Mouse (Mus musculus): ENCODE measurements around the gene Tbc1d2b. TPM values are rescaled to one million over a fixed set of nuclear protein-coding genes. Genes with fewer than 3 reads are reported as not detected.

Gene Tbc1d2b
- polyA plus RNA-seq, 1 experiment from 2014 or later, result 30.7 TPM

DNA sequence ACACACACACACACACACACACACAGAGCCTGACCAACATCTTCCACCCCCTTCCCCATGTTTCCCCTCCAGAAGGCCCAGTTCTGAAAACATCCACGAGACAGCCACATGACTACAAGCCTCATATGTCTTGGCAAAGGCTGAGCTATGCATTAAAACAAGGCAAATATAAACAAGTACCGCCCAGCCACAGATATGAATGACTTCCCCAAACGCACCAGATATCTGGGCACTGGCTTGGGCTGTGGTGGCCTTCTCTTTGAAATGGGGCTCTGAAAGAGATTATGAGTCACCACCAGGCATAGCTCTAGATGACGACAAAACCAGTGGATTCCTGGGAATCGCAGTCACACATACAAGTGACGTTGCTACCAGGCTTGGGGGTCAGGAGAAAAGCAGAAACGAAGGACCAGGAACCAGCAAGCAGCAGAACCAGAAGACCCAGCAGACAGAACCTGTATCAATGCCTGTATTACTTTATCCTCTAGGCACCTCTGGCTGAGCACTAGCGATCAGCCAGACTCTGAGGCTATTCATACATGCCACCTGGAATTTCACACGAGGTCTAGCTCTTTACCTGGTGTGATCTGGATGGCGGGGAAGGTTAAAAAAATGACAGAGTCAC is 35.2 kb downstream of the Tbc1d2b start:
- WGBS, result 55% methylated on average over 10 of the region's 10 CpGs
- 0 out of 2 replicates have a peak, but pooled peaks cover 5% of the 10 kb centered on the region for H3K4me1 ChIP-seq (ENCODE audit: insufficient read depth)
- H3K4me2 ChIP-seq, result no peak overlapping the region
- H3K27me3 ChIP-seq (ENCODE audit: insufficient read depth, low read length), result no peaks in the 10 kb centered on the region
- peak; percentile 56; the same call in 1 of the 2 replicates for ATAC-seq (ENCODE audit: insufficient read depth)
- no peak overlapping the region for H3K9ac ChIP-seq
- H3K4me3 ChIP-seq (ENCODE audit: low read depth, low read length), result no peak overlapping the region
- peak; percentile 57 for DNase-seq
- peaks cover 13% of the 10 kb centered on the region for H3K36me3 ChIP-seq (ENCODE audit: insufficient read depth)
- peak overlapping the region; percentile 12; the same call in 1 of the 2 replicates for H3K27ac ChIP-seq (ENCODE audit: low read depth)
- TF ChIP-seq CTCF (IDR thresholded peaks at IDR 0.05; ENCODE audit: low read depth), result no peak
- no peaks in the 10 kb centered on the region for H3K9me3 ChIP-seq (ENCODE audit: low read depth, low read length)

DNA sequence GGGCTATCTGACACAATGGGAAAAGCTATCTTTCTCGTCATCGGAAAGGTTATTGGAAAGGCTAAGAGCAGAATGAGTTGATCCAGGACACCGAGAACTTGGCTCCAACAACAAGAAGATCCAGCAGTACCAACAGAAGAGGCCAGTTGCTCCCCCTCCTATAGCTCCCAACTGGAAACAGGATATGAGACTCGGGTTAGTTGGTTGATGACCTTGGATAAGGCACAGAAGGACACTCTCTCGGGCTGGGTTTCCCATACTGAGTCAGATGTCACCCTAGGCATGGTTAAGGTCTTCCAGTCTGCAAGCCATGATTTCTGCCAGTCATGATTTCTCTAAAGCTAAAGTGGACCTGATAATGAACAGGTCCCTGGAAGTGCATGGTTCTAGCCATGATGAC is 35.8 kb downstream of the Tbc1d2b start:
- Histone ChIP-seq H3K4me1 (ENCODE audit: insufficient read depth) (0 out of 2 replicates have a peak, but pooled peaks cover 5% of the 10 kb centered on the region), H3K27ac (ENCODE audit: low read depth) (no peak overlapping the region), H3K4me2 (no peak overlapping the region), H3K4me3 (ENCODE audit: low read depth, low read length) (no peak overlapping the region), H3K9me3 (ENCODE audit: low read depth, low read length) (no peaks in the 10 kb centered on the region), H3K36me3 (ENCODE audit: insufficient read depth) (peaks cover 8% of the 10 kb centered on the region), H3K27me3 (ENCODE audit: insufficient read depth, low read length) (no peaks in the 10 kb centered on the region), H3K9ac (no peak overlapping the region)
- TF ChIP-seq CTCF (IDR thresholded peaks at IDR 0.05; ENCODE audit: low read depth), result no peak
- WGBS, result 88% methylated on average over 5 of the region's 5 CpGs
- DNase-seq (no peak), ATAC-seq (ENCODE audit: insufficient read depth) (no peak)

DNA sequence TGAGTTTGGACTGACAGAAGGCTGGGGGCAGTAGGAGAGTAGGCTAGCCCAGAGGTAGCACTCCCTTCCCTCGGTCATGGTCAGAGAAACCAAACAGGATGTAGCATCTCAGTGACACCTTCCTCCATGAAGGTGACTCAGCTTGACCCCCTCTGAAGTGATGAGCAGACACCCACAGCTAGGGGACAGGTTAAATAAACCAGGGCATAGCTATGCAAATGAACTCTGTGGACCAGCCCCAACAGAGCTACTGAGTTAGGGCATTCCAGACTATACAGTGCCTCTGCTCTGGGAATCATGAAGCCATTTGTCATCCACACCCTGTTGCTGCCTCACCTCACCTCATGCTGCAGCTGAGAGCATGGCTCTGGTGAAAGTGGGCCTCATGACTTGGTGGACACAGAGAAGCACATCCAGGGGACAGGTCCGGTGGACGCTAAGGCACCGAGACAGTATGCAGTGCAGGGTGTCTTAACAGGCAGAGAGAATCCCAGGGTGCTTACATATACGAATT is 36.6 kb downstream of the Tbc1d2b start:
- no peak overlapping the region for H3K4me3 ChIP-seq (ENCODE audit: low read depth, low read length)
- H3K4me1 ChIP-seq (ENCODE audit: insufficient read depth), result 0 out of 2 replicates have a peak, but pooled peaks cover 5% of the 10 kb centered on the region
- H3K27me3 ChIP-seq (ENCODE audit: insufficient read depth, low read length), result no peaks in the 10 kb centered on the region
- no peak overlapping the region for H3K9ac ChIP-seq
- H3K27ac ChIP-seq (ENCODE audit: low read depth), result no peak overlapping the region
- no peaks in the 10 kb centered on the region for H3K9me3 ChIP-seq (ENCODE audit: low read depth, low read length)
- no peak overlapping the region for H3K4me2 ChIP-seq
- WGBS, result 69% methylated on average over 5 of the region's 5 CpGs
- DNase-seq, result no peak
- peaks cover 7% of the 10 kb centered on the region; the same call in 1 of the 2 replicates for H3K36me3 ChIP-seq (ENCODE audit: insufficient read depth)
- no peak for TF ChIP-seq CTCF (IDR thresholded peaks at IDR 0.05; ENCODE audit: low read depth)
- ATAC-seq (ENCODE audit: insufficient read depth), result no peak

DNA sequence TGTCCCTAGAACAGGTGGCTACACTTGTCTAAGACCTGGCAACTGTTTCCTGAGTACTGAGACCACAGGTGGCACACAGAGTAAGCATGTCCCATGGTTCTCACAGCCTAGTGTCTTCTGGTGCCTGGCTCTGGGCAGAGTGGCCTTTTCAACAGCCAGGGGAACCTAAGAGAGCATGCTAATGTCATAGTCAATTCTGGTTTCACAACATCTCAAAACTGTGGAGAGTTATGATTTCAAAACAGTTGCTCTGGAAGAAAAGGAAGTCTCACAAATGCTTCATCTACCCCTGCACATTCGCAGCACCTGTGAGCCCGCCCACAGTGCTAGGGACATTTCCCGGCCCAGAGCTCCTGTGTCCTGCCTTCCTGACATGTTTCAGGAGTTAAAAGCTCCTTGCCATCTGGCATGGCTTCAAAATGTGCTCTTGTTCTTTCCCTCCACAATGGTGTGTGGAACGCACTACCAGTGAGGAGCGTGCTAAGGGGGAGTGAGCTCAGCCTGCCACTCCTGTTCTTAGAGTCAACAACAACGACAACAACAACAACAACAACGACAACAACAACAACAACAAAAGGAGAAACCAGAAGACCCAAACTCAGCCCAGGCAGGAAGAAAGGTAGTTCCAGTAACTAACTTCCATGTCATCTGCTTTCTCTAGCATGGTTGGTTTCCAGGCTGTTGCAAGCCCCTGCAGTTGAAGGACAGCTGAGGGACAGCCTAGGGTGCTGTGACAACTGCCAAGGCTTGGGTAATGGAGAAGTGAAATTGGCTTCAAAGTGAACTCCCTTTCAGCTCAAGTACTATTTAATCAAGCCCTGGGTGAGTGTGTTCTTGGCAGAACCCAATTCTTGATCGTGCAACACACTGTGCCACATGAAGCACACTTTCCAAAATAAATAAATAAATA is 37.6 kb downstream of the Tbc1d2b start:
- no peak overlapping the region for H3K9ac ChIP-seq
- H3K4me3 ChIP-seq (ENCODE audit: low read depth, low read length), result no peak overlapping the region
- no peaks in the 10 kb centered on the region for H3K27me3 ChIP-seq (ENCODE audit: insufficient read depth, low read length)
- 84% methylated on average over 8 of the region's 8 CpGs for WGBS
- no peak overlapping the region for H3K27ac ChIP-seq (ENCODE audit: low read depth)
- no peaks in the 10 kb centered on the region for H3K9me3 ChIP-seq (ENCODE audit: low read depth, low read length)
- H3K4me2 ChIP-seq, result no peak overlapping the region
- DNase-seq (no peak), ATAC-seq (ENCODE audit: insufficient read depth) (no peak)
- 0 out of 2 replicates have a peak, but pooled peaks cover 5% of the 10 kb centered on the region for H3K4me1 ChIP-seq (ENCODE audit: insufficient read depth)
- TF ChIP-seq CTCF (IDR thresholded peaks at IDR 0.05; ENCODE audit: low read depth), result no peak
- H3K36me3 ChIP-seq (ENCODE audit: insufficient read depth), result peaks cover 8% of the 10 kb centered on the region; the same call in 1 of the 2 replicates

DNA sequence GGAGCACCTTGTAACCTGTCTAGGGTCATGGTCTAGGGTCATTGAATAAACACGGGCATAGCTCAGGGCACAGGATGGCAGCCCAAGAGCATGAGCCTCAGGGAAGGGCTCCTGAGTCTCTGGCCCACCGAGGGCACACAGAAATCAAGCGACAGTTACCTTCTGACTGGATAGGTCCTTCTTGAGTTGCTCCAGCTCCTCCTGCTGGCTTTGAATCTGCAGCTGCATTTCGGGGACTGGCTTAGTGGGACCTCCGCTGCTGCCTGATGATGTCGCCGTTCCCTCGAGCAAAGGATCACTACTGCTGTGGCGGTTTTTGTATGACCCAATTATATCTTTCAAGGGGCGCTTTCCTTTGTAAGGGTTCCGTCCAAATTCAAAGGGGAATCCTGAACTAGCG is 43.4 kb downstream of the Tbc1d2b start:
- WGBS, result 76% methylated on average over 12 of the region's 12 CpGs
- ATAC-seq (ENCODE audit: insufficient read depth), result no peak

DNA sequence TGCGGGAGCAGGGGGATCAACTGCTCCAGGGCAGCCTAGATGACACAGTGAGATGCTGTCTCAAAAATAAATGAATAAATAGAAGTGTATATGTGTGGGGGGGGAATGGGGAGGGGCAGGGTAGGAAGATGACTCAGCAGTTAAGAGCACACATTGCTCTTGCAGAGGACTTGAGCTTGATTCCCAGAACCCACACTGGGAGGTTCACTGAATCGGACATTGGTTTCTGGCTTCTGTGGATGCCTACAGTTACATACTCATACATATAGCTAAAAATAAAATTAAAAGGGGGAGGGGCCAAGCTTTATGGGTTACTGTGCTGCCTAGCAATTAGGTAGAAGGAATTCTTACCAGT is 43.9 kb downstream of the Tbc1d2b start:
- Histone ChIP-seq H3K36me3 (ENCODE audit: insufficient read depth) (peaks cover 54% of the 10 kb centered on the region), H3K9ac (no peak overlapping the region), H3K27me3 (ENCODE audit: insufficient read depth, low read length) (no peaks in the 10 kb centered on the region), H3K4me1 (ENCODE audit: insufficient read depth) (no peaks in the 10 kb centered on the region), H3K4me2 (no peak overlapping the region), H3K27ac (ENCODE audit: low read depth) (no peak overlapping the region), H3K4me3 (ENCODE audit: low read depth, low read length) (no peak overlapping the region), H3K9me3 (ENCODE audit: low read depth, low read length) (no peaks in the 10 kb centered on the region)
- peak; percentile 43; the same call in 1 of the 2 replicates for ATAC-seq (ENCODE audit: insufficient read depth)
- WGBS, result 81% methylated on average over 2 of the region's 2 CpGs
- no peak for TF ChIP-seq CTCF (IDR thresholded peaks at IDR 0.05; ENCODE audit: low read depth)
- no peak for DNase-seq

More for the DNA sequence above, 43.4 kb downstream of the Tbc1d2b start:
- no peaks in the 10 kb centered on the region for H3K9me3 ChIP-seq (ENCODE audit: low read depth, low read length)
- H3K27ac ChIP-seq (ENCODE audit: low read depth), result no peak overlapping the region
- peaks cover 49% of the 10 kb centered on the region for H3K36me3 ChIP-seq (ENCODE audit: insufficient read depth)
- DNase-seq, result no peak
- H3K27me3 ChIP-seq (ENCODE audit: insufficient read depth, low read length), result no peaks in the 10 kb centered on the region
- no peak overlapping the region for H3K9ac ChIP-seq
- no peaks in the 10 kb centered on the region for H3K4me1 ChIP-seq (ENCODE audit: insufficient read depth)
- H3K4me2 ChIP-seq, result no peak overlapping the region
- no peak overlapping the region for H3K4me3 ChIP-seq (ENCODE audit: low read depth, low read length)
- no peak; the same call in 1 of the 2 replicates for TF ChIP-seq CTCF (IDR thresholded peaks at IDR 0.05; ENCODE audit: low read depth)
